Mouse (Mus musculus) kidney, postnatal 25 days (tissue): ENCODE data around the gene Mapre1.

ENCODE experiments used
- DNase-seq, 2 experiments: peaks; one replicate each; pipeline ENCODE4 v3.0.0; 2021; ENCODE audit warnings: mixed read lengths in 2 of 2

The Mapre1 gene

GRCm38 (mm10) chr2:153778638-153779362, 37.7 kb downstream of the Mapre1 start:
- peak; percentile 84 to 88 for DNase-seq

DNA sequence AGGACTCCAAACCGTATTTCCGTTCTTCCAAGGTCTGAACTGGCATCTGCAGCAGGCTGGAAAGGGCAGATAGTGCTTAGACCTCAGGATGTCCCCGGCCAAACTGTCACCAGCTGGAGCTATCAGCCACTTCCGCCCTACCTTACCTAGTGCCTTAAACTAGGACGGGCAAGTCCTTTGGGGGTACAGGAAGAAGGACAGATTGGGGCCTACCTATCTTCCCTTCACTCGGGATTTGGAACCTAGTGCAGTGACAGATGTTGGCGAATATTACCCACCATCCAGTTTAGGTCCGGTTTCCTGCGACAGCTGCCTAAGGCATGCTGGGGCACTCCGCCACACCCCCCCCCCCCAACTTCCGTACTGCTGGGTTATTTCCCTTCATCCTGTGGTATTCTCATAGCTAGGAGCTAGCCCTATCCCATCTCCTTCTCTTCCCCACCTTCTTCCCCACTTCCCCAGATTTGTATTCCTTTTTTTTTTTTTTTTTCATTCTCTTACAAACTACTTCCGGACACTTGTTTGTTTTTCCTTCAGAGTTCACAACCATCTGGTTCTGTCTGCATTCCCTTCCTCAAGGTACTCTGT, 38.4 kb downstream of the Mapre1 start, which contains the start of gene Efcab8:
Gene Efcab8, plus strand, starts transcription at position 538 of the 588 bp plus-strand sequence.
- no peak for DNase-seq

DNA sequence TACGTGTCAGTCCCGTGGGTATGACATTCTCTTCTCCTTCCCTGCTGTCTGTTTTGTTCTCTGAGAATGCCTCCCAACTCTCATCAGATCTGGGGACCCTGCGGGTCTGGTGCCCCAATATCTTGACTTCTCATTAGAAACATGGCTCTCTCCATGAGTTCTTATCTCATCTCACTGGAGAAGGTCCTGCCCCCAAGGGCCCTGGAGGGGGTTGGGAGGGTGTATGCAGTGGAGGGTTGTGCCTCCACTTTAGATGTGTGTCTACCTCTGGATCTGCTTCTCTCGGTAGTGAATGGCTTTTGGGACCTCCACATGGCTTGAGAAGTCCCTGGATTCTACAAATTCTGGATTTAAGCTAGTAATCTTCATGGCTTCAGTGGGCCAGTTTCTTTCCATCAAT, 40.1 kb downstream of the Mapre1 start:
- DNase-seq: no peak

DNA sequence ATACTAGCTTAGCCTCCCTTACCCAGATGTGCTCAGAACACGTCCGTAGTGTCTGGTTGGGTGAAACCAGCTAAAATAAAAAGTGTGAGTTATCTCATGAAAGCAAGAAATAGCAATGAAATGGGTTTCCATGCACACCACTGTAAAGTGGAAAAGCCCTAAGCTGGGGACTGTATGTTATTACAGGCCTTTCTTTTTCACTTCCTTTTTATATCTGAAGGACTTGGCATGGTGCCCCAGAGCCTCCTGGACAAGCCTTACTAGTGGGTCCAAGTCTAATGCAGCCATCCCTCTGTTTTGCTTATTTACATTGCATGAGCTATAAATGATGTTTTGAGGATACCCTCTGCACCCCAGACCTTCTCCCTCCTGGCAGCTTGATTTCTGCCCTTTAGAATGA, 43.6 kb downstream of the Mapre1 start:
- DNase-seq: peak in 1 of 2 experiments; percentile 44

- DNase-seq: no peak
These were observed 52.3 kb downstream of the Mapre1 start for GRCm38 (mm10) chr2:153793366-153793765.

DNA sequence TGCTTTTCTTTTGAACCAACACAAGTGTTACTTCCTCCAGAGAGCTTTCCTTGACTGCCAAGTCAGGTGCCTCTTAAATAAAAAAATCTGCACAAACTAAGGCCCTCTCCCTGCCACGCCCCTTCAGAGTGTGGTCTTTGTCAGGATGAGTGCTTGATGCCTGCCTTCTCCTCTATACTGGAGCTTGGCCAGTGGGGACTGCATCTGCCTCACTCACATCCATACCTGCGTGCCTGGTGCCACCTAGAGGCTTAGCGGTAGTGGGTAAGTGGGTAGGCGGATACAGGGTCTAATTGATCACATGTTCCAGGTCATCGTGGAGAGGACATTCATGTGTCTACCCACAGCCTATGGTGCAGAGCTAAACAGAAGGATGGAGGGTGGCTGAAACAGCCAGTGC, 54.0 kb downstream of the Mapre1 start:
- peak in 1 of 2 experiments; percentile 26 for DNase-seq

DNA sequence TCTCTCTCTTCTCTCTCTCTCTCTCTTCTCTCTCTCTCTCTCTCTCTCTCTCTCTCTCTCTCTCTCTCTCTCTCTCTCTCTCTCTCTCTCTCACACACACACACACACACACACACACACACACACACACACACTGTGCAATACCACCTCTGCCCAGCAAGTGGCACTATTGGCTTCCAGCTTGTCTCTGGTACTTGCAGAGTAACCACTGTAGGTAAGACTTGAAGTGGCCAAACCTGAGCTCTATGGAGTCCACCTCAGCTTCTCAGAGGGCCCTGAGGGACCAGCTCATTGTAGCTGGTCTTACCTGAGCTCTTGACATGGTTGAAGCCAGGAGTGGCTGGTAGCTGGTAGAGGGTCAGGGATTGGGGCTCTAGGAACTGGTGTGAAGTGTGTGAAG, 66.4 kb downstream of the Mapre1 start:
- peak; percentile 49 to 62 for DNase-seq

DNA sequence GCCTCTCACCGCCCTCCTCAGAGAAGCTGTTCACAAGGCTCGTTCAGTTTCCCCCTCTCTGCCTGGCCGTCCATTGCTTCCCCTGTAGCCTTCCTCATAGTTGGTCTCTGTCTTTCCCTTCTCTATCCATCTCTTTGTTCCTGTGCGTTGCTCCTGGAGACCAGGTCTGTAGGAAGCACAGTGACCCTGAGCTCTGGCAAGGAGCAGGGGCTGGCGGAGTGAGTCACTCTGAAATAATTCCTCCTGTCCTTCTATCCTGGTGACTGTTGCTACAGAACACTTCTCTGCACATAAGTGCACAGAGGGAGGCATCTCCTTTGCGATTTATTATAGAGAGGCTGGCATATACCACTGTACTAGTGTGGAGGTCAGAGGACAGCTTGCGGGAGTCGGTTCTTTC, 67.1 kb downstream of the Mapre1 start:
- DNase-seq: no peak

DNA sequence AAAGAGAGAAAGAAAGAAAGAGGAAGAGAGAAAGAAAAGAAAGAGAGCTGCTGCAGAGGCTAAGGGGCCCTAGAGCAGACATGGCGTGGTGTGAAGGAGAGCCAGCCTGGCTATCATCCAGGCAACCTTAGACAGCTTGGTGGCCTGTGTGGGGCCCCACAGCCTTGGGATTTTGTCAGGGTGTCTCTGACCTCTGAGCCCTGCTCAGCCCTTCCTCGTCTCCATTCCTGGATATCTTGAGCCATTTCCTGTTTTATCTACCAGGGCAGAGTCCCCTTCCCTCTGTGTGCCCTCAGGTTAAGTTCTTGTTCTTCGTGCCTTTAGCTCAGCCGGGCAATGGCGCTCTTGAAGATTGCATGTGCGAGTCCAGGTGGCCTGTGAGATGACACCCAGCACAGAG, 67.8 kb downstream of the Mapre1 start:
- DNase-seq: no peak

DNA sequence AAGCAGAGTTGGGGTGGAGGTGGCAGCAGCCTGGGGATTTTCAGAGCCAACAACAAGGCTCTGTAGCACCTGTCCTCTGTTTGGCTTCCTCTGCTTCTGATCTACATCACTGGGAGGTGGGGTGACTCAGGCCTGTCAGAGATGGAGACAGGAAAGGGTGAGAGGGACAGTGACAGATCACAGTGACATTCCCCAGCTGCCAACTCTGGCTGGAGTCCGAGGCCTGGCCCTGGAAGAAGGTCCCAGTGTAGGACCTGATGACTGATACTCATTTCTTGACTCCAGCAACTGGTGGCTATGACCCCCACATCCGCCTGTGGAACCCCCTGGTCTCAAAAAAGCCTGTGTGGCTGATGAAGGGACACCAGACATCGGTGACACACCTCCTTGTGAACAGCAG, 68.8 kb downstream of the Mapre1 start:
- DNase-seq: no peak

GRCm38 (mm10) chr2:153822005-153822543, 81.0 kb downstream of the Mapre1 start:
- no peak for DNase-seq
